Mouse (Mus musculus): ENCODE measurements around the gene Camsap1. TPM values are rescaled to one million over a fixed set of nuclear protein-coding genes. Genes with fewer than 3 reads are reported as not detected.
A peak's percentile ranks its signal among the peaks of the same experiment; 100 is the strongest.

Gene Camsap1
- total RNA-seq (2021), result 10 to 100 TPM; 32.6 to 32.8 TPM
- long read RNA-seq, experiment 1, partial matches to known transcripts, result 0 of 6 reads
- long read RNA-seq, experiment 1, other reads (novel, unspliced or antisense), result 6 of 6 reads
- long read RNA-seq, experiment 2, partial matches to known transcripts, result 0 of 6 reads
- long read RNA-seq, experiment 2, other reads (novel, unspliced or antisense), result 6 of 6 reads

DNA sequence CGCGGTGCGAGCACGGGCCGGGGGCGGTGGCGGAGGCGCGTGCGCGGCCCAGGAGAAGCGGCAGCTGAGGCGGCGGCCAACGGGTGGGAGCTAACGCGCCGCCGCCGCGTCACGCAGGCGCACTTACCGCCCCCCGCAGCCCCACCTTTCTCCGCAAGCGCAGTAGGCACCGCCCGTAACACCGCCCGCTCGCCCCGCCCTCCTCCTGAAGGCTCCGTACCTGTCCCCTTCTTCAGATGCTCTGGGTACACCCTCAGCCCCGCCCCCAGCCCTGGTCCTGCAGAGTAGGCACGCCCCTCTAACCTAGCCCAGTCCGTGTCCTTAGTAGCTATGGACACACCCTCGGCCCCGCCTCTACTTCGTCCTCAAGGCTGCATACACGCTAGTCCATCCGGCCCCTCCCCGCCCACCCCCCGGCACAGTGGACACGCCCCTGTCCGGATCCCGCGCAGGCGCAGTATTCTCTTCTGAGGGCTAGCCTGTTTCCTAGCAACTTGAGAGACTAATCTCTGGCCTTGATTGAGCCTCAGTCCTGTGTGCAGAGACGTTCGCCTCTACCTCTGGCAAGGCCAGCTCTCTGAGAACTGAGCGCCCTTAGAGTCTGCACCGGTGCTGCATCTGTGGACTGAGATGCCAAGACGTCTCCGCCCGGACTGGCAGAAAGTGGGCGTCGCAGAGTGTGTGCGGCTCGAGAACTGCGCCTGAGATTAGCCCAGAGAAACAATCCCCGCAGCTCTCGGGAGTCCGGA, at the start of gene Camsap1:
Camsap1 (minus strand) TSS at position 124 of the 749 bp plus-strand sequence.
- DNase-seq, result peak; percentile 99 to 100

- DNase-seq, result no peak
These were observed 47.2 kb upstream of the Camsap1 start for GRCm38 (mm10) chr2:26030288-26030687.

- peak in 1 of 2 experiments; percentile 34 for DNase-seq
These were observed 41.3 kb upstream of the Camsap1 start for GRCm38 (mm10) chr2:26024138-26025075.

DNA sequence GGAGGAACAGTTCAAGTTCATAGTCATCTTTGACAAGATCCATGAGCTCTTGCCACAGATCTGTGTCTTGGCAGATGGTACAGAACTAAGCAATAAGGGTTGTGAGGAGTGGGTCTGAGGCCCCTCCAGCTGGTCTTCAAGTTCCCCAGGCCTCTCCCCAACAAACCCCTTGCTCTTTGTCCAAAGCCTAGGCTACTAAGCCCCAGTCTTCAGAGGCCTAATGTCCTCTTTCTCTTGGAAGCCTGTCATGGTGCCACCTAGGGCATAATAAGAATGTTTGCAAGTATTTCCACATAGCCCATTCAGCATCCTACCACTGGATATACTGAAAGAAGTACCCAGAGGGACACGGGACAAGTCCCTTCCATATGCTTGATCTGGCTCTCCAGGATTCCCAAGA, 39.5 kb upstream of the Camsap1 start:
- no peak for DNase-seq

DNA sequence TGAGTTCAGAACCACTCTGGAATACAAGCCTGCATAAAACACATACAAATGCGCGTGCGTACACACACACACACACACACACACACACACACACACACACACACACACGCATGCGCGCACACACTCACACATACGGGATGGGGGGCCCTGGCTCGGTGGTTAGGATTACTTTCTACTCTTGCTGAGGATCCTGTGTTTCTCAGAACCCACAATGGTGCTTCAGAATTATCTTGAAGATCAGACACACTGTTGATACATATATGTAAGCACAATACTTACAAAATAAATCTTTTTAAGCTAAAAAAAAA, 39.1 kb upstream of the Camsap1 start:
- no peak for DNase-seq

DNA sequence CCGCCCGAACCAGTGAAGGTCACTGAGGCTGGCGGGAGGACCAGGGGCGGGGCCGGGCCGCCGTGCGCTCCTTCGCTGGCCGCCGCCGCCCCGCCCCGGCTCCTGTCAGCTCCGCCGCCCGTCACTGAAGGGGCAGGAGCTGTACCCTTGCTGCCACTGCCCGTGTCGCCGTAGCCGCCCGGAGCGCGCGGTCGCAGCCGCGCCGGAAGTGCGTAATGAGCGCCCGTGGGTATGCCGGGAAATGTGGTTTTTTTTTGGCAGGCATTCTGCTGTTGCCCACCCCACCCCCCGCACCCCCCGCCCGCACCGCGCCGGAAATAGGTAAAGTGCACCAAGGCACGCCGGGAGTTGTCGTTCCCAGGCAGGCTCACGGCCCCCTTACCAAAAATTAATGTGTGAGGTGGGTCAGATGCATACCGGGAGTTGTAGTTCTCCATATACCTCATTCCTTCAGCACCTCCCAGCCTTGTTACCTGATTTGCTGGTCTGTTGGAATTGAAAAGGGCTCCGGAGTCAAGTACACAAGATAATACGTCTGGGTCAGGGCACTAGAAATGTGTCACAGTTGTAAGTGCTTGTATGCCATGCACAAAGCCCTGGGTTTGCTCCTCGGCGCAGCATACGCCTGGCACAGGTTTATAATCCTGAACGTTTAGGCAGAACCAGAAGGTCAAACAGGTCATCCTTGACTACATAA, 38.6 kb upstream of the Camsap1 start, which contains the start of gene Ubac1:
Ubac1 (minus strand) TSS at position 187 of the 697 bp plus-strand sequence.
- peak; percentile 90 to 95 for DNase-seq

DNA sequence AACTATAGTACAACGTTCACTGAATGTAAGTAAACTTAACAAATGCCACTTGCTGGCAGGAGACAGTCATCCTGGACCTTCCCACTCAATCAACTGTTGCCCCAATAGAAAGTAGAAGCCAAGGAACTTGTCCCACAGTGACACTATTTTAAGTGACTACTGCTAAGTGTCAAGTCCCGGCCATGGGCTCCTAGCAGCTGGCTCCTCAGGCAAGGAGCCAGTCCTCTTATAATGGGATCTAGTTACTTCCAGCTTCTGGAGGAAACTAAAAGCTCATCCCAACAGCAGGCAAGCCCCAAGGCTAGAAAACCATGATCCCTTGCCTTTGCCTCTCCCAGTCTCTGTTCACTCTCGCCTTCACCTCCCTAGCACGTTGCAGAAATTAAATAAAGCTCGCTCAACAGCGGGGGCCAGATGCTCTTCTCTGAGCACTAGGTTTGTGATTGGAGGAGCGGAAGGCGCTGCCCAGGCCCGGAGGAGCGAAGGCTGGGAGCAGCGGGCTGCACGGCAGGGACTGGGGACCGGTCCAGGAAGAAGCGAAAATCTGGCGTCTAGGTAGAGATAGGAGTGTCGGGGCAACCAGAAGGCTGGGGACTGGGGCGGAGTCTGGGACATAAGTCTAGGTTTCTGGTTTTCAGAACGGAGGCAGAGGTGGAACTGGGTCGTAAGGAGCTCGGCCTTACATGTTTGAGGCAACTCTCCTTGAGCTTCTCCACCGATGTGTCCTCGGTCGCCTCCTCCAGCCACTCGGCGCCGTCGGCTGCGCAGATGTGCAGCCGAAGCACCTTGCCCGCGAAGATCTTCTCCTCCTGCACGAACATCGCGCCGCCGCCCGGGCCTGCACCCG, 37.9 kb upstream of the Camsap1 start:
- DNase-seq, result peak in 1 of 2 experiments; percentile 49

- no peak for DNase-seq
These were observed 36.8 kb upstream of the Camsap1 start for GRCm38 (mm10) chr2:26019923-26020322.

DNA sequence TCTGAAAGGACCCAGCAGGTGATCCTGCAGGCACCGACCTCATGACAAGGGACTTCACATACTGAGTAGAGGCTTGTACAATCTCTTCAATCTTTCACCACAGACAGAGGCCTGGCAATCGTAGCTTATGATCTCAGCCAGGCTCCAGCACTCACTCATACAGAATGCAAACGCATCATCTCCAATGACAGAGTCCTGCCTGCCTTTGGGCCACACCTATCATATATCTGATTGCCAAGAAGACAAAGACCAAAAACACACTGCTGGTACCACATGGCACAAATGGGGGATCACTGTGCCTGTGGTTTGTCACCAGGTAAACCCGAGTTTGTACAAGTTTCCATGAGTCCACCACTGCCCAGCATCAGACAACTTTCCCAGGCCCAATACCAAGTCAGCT, 34.2 kb upstream of the Camsap1 start:
- no peak for DNase-seq

DNA sequence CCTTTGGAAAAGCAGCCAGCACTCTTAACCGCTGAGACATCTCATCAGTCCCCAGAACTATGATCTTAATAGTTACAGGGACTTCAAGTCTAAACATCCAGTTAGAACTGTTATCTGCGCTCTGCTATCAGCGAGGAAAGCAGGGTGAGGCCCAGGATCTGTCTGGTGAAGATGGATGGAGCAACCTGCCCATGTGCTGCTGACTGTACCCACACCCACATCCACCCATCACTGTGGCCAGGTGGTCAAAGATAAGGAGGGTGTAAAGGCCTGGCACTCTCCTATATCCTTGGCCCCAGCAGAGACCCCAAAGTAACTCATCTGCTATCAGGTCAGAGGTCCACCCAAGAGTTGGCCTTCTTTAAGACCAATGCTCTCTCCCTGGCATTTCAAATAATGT, 30.6 kb upstream of the Camsap1 start:
- DNase-seq, result no peak

DNA sequence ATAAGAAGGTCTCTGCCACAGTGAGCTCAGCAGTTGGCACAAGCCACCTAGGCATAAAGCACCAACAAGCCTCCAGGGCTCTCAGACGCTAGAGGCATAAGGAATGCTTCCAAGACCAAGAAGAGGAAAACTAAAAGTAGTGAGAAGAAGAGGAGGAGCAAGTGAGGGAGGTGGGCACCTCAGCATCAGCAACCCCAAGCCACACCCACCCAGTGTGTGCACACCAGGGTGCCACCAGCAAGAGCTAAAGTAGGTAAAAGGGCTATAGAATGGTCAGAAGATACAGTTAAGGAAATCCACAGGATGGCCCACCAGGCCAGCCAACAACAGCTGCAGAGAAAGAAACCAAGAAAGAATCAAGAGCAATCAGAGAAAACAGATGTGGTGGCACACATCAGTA, 28.3 kb upstream of the Camsap1 start:
- DNase-seq, result no peak

DNA sequence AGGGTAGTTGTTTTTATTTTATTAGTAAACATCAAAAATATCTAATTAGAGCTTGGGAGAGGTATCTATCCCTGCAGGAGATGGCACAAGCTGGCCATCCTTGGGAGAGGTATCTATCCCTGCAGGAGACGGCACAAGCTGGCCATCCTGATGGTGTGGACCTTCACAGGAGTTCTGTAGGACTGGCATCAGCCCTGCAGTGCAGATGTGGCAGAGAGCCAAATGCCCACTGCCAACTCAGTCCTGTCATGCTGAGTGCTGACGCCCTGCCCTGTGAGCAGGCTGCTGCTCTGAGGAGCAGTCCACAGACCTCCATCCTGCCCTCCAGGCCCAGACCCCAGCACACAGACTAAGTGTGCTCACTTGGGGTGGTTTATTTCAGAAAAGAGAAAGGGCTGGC, 18.9 kb upstream of the Camsap1 start:
- DNase-seq, result peak; percentile 33 to 41

- no peak for DNase-seq
These were observed 18.1 kb upstream of the Camsap1 start for GRCm38 (mm10) chr2:26001136-26001535.

DNA sequence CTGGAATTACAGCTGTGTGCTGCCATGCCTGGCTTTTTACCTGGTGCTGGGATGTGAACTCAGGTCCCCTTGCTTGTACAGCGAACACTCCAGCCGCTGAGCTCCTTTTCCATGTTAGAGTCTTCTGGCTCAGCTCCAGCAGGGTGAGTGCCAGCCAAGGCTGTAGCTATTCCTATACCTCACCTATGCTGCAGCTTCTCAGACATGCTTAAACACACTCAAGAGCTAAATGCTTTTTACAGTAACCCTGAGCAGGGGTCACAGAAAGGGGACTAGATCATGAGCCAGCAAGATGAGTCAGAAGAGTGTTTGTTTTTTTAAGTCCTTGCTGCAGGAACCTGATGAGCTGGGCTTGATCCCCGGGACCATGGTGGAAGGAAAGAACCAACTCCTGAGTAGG, 14.6 kb upstream of the Camsap1 start:
- DNase-seq, result no peak

GRCm38 (mm10) chr2:25994791-25995190, 11.7 kb upstream of the Camsap1 start:
- no peak for DNase-seq

- DNase-seq, result no peak
These were observed 9.2 kb upstream of the Camsap1 start for GRCm38 (mm10) chr2:25992285-25992684.

GRCm38 (mm10) chr2:25989651-25990050, 6.6 kb upstream of the Camsap1 start:
- DNase-seq, result no peak

DNA sequence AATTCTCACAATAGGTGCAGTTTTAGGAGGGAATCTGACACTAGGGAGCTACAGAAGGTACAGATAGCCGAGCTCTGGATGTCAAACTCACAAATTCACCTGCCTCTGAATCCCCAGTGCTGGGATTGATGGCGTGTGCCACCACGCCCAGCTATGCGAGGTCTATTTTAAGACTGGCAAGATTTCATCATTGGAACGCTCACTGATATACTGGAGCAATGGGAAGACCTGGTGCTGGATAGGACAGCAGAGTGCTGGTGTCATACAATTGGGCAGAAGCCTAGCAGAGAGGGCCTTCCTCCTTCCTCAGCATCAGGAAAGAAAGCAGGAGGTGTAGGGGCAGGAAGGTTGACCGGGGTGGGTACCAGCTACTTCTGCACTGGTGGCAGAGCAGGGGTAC, 4.7 kb upstream of the Camsap1 start:
- peak in 1 of 2 experiments; percentile 20 for DNase-seq

DNA sequence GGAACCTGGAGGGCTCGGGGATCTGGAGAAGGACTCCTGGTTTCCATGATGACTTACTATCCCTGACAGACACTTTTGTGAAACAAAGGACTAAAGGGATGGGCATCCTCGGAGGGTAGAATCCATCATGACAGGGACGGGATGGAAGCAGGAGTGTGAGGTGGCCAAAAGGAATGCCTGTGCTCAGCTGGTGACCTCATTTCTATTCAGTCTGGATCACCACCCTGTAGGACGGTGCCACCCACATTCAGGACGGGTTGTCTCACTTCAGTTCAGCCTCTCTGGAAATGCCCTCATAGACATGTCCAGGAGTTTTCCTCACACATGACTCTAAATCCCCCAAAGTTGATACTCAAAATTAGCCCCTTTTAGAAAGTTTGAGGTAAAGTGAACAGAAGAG, 3.5 kb upstream of the Camsap1 start:
- DNase-seq, result no peak

- peak in 1 of 2 experiments; percentile 52 for DNase-seq
These were observed 523 bp downstream of the Camsap1 start for GRCm38 (mm10) chr2:25982426-25983091.

GRCm38 (mm10) chr2:25982052-25982425, 1.0 kb downstream of the Camsap1 start:
- peak; percentile 51 to 69 for DNase-seq
